Mouse (Mus musculus) testis, postnatal 14 days (tissue): ENCODE results near the gene Tmem204.
A peak's percentile ranks its signal among the peaks of the same experiment; 100 is the strongest.

Experiments
- DNase-seq: peaks from one replicate; pipeline ENCODE4 v3.0.0; 2021; ENCODE audit warnings: low spot score

Tmem204 gene

DNA sequence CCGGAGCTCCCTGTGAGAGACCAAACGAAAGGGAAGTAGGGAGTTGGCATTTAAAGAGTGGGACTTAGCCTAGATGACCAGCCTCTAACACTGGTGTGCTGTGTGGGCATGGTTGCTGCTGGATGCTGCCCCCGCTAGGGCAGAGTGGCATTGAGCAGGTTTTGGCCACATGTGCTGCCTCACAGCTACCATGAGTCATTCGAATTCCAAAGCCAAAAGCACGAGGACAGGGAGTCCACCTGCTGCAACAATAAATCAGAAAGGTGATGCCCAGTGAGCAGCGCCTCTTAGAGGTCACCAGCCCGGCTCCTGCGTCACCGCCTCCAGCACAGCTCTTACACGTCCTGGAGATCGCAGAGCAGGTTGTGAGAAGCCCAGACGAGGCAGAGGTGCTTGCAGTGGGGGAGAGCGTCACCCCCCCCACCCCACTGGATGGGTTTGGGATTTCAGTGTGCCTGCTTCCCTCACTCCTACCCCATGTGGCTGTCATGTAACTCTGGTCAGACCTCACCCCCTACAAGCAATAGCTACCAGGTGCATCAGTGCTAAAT lies 1.5 kb upstream of the Tmem204 start:
- DNase-seq: no peak

DNA sequence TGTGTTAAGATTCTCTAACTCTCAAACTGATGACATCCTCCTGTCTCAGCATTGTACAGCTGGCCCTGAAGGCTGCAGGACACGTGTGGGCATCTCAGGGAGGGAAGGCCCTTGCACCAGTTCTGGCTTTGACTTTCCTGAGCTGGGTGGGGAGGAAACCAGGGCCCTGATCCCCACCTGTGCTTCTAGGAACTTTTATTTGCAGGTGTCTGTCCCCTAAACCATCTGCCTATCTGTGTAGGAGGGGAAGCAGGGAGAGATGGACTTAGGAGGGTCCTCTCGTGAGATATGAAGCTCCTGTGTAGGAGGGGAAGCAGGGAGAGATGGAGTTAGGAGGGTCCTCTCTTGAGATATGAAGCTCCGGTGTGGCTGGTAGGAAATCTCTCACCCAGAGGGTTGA lies 504 bp downstream of the Tmem204 start:
- no peak for DNase-seq

DNA sequence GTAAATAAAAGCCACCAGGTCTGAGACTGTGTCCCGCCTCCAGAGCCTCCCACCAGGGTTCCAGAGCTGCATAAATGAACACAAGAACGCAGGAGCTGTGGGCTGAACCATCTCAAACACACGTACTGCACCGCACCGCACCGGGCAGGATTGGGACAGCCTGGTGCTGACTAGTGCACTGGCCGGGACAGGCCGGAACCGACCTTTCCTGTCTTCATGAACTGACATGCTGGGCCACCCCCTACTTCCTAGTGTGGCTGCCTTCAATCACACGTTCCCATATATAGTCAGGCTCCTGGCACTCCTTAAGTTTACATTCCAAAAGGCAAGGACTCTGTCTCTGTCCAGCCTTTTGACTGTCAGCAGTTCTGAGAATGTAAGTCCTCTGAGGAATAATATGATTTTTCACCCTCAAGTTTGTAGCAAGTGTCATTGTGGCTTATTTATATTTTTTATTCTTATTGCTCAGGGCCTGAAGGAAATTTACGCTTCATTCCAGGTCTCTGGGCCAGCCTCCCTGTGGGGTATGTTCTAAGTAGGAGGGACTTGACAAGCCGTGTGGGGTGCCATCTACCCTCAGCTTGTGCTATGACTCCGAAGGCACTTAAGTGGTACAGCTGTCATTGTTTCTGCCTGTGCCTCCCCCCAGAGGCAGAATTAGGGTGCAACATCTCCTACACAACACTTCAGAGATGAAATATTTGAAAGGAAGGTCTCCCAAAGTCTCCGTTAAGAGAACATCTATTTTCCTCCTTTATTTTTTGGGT lies 1.1 kb downstream of the Tmem204 start:
- no peak for DNase-seq

DNA sequence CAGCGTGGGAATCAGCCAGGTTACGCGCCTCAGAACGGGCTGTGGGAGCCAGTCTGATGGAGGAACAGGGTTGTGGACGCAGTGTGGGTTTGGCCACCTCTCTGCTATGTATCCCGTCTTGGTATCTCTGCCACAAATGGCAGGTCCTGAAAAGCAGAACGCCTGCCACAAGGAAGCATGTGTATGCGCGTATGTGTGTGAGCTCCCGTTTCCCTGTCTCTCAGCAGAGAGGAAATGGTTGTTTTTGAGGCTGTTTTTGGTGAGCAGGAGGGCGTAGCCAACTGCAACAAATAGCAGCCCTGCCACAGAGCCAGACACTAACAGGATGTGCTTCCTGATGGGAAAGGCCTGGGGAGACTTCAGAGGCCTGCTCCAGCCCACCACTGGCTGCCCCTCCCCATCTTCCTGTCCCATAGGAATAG lies 2.4 kb downstream of the Tmem204 start:
- DNase-seq: no peak

DNA sequence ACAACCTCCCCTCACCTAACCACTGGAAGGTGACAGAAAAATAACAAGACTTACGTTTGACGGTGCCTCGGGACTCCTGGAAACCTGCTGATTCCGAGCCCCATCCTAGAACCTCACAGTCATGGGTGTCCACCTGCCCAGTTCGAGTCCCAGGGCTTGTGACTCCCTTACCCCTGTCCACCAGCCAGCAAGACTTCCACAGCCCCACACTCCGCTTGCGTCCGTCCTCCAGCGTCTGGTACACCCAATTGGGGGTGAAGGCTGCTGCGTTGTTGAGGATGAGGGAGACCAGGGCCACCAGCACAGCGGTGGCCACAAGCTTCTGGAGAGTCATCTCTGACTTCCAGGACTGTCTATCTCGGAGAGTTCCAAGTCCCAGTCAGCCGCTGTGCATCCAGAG lies 3.2 kb downstream of the Tmem204 start:
- DNase-seq: no peak

DNA sequence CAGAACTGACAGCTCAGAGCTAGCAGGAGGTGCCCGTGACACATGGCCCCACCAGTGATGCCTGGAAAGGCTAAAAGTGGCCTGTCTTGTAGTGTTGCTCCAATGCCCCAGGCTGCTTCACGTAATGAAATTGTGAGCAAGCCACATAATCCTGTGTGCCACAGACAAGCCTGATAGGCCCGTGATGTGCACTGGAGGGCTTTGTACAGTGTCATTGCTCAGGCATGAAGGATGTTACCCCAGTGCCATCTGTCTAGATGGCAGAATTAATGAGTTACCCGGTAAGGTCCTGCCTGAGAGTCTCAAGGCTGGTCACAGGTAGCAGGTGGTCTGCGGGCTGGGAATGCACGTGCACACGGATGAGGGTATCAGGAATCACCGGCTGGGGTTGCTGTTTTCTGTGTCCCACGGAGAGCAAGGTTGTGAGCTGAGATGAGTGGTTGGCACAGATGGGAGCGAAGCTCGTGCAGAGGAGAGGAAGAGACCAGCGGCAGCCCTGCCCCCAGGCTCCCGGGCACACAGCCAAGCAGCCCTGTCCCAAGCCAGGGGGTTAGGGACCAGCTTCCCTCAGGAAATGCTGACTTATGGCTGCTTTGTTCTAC lies 5.5 kb downstream of the Tmem204 start:
- no peak for DNase-seq

DNA sequence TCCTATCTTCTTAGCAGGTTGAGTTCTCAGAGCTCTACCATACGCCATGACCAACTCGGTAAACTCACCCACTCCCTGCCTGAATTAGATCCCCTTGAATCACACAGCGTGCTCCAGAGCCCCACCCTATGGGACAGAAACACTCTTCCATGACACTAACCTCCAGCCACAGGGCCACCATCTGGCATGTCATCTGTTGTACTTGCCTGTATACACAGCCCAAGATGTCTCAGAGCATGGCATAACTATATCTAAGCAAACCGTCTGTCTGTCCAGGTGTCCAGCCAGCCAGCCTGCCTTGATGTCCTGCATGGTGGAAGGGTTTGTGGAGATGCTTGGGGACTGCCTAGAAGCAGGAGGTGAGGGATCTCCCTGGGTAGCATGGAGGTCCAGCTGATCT lies 6.5 kb downstream of the Tmem204 start:
- DNase-seq: no peak

DNA sequence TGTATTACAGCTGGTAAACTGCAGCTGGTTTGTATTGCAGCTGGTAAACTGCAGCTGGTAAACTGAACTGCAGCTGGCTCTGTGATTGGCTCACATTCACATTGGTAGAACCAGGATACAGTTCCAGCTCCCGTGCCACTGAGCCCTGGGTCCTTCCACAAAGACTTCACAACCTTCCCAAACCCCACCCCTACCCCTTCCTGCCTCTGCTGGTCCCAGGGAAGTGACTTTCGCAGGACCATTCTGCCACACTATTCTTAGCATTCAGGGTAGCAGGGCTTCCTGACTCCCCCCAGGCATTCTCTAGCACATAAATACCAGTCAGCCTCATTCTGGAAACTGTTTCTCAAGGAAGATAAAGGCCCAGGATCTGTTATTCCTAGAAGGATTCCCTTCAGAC lies 14.7 kb downstream of the Tmem204 start:
- DNase-seq: no peak

DNA sequence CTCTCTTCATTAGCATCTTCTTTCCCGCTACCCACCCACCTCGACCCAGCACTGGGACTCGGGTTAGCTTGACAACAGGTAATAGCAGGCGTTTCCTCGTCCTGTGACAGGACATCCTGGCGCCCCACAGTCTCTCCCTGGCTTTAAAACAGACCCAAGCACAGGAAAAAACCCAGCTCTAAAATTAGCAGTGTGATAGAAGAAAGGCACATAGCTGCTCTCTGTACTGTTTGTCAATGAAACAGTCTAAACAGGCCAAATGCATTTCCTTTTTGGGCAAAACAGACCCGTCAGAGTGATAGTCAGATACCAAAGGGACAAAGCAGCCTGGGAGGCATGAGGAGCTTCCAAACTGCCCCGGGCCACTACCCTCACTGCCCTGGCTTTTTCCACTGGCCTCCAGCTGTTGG lies 15.9 kb downstream of the Tmem204 start:
- DNase-seq: no peak

DNA sequence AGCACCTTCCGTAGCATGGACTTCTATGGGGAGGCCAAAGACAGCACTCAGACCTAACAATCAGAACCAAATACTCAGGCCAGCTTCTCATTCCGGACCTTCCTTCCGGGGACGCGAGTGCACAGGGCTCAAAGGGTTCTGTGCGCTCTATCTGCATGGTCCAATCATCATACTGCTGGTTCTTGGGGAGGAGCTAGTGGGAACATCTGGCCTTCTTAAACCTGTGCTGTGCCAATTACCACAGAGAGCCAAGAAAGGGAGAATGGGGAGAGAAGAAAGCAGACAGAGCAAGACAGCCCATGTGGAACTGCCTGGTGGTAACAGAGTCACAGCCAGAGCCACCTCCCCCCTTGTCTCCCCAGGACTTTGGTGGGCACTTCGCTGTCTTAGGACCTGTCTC lies 16.8 kb downstream of the Tmem204 start:
- no peak for DNase-seq

DNA sequence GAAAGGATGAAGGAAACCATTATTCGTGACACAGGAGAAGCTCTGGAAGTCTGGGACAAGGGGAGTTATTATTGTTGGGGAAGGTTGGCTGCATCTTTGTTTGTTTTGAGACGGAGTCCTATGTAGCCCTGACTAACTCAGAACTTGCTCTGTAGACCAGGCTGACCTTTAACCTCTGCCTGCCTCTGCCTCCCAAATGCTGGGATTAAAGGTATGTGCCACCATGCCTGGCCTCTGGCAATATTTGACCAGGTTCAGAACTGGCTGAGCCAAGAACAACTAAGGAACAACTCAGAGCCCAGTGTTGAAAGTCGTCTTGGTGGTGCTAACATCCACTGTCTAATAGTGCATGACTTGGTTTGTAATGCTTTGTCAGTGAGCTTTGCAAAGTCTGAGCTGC lies 18.2 kb downstream of the Tmem204 start:
- no peak for DNase-seq

DNA sequence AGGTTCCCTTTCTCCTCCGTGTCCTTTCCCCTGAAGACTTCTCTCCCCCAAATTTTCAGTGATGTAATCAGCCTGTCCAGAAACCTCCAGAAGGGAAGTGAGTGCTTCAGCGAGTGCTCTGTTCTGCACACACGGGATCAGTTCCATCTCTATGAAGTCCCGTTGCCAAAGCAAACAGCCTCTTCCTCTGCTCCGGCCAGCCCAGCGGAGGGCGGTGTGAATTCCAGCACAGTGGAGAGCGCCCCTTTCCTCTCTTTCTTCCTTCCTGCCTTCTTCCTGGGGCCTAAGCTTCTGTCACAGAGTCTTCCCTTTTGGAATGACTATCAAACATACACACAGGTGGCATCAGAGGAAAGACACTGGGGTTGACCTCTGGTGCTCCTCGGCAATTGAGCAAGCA lies 19.0 kb downstream of the Tmem204 start:
- no peak for DNase-seq

DNA sequence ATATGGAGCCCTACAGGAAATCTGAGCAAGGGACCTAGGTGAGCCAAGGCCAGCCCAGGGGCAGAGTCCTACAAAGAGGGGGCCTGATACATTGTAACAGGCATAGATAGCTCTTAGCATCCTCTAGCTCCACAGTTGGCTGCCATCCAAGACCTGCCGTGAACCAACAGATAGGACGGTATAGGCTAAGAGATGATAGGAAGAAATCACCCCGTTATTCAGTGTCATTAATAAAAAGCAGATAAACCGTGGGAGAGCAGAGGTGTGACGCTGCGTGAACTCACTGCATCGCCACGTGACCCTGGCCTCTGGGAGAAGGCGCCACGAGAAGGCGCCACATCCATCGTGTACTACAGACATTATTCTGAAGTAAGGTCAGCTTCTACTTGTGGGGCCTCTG lies 19.5 kb downstream of the Tmem204 start:
- peak; percentile 85 for DNase-seq

DNA sequence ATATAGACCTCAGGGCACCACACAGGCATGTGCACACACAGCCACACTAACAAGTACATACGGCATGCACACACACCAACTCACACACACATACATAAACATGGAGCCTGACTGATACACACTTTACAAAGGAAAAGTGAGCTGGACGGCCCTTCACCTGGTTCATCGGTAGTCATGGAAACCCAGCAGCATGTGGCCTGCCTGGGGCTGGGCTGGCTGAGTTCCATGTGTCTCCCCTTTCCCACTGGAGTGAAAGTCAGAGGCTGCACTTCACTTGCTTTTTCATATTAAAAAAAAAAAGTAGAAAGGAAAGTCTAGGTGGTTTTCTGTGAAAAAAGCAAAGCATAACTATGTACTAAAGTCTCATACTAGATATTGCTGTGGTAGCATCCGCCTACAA lies 20.1 kb downstream of the Tmem204 start:
- no peak for DNase-seq

DNA sequence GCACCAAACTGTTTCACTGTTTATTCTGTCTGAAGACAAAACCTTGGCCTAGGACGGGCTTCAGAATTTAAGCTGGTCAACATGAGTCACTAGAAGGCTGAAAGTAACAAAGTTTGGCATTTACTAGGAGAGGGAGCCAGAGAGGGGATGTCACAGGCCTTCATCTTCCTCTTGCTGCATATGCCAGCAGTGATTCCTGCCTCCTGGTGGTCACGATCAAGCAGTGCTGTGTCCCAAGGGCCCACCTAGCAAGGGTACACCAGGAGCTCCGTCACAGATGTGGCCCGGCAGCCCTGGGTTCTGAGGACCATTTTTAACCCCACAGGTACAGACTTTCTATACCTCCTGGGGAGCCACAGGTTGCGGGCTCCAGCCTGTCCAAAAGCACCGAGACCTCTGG lies 26.4 kb downstream of the Tmem204 start:
- DNase-seq: no peak

DNA sequence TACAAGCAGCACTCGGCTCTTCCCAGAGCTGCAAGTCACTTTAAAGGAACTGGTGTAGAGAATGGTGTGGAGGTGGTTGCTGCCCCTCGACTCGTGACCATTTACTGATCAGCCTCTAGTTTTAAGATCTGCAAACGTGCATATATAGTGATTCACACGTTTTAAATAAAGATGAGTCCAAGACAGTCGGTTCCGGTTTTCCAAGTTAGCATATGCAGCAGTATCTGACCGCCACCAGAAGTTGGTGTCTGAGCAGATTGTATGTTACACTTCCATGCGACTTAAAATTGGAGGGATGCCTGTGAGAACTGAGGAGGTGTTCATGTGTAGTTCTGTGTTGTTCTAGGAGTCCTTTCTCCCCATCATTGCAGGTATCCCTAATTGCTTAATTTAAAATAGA lies 30.1 kb downstream of the Tmem204 start:
- DNase-seq: no peak

DNA sequence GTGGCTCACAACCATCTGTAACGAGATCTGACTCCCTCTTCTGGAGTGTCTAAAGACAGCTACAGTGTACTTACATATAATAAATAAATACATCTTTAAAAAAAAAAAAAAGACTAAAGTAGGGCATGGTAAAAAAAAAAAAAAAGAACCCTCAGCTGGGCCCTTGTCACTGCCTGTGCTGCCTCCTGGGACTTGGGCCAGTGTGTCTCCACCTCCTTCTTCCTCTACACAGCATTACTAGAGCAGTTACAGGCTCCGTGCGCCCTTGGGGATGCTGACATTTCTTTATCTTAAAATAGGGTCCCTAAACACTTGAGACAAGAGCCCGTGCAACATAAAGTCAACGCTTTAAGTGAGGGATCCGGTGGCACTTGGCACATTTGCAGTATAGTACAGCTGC lies 36.2 kb downstream of the Tmem204 start:
- no peak for DNase-seq

DNA sequence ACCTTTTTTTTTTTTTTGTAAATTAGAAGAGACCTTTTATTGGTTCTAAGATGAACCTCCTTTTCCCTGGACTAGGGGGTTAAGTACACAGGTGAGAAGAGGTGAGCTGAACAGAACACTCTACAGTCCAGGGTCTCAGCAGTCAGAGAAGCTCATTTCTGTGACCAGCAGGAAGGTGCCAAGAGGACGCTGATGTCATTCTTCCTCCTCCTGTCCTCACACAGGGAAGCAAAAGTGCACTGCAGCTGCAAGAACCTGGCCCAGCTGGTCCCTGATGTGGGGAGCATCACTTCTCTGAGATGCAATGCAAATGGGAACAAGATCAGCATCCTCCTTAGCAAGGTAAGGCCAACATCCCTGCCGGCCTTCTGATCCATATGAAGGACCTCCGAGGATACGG lies 38.1 kb downstream of the Tmem204 start:
- DNase-seq: no peak

DNA sequence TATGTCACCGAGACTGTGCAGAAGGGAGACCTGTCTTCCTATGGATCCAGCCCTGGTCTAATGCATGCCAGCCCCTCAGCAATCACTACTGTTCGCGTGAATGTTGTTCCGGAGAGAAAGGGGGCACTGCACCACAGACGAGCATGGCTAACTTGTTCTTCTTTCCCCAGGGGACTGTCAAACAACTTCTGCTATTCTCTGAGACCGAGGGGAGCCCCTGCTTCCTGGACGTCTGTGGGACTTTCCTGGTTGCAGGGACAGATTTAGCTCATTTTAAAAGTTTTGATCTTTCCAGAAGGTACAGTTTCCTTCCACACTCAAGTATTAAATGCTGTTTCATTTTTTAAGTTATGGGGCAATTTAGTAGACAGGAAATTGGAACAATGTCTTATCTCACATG lies 38.5 kb downstream of the Tmem204 start:
- DNase-seq: no peak

DNA sequence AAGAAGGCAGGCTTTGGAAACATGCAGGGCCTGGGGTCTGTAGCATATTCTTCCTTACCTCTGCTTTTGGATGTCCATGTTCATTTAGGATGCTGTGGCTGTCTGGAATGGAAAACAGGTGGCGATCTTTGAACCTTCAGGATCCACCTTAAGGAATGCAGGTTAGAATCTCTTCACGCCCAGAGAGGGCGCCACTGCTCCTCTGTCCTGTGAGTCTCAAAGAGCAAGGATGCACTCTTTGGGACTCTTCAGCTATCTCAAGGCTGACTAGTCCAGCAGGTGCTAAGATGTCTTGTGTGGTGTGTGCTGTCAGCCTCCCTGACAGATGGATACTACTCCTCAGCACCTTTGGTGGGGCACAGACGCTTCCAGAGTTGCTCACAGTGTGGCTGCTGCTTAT lies 47.2 kb downstream of the Tmem204 start:
- no peak for DNase-seq

DNA sequence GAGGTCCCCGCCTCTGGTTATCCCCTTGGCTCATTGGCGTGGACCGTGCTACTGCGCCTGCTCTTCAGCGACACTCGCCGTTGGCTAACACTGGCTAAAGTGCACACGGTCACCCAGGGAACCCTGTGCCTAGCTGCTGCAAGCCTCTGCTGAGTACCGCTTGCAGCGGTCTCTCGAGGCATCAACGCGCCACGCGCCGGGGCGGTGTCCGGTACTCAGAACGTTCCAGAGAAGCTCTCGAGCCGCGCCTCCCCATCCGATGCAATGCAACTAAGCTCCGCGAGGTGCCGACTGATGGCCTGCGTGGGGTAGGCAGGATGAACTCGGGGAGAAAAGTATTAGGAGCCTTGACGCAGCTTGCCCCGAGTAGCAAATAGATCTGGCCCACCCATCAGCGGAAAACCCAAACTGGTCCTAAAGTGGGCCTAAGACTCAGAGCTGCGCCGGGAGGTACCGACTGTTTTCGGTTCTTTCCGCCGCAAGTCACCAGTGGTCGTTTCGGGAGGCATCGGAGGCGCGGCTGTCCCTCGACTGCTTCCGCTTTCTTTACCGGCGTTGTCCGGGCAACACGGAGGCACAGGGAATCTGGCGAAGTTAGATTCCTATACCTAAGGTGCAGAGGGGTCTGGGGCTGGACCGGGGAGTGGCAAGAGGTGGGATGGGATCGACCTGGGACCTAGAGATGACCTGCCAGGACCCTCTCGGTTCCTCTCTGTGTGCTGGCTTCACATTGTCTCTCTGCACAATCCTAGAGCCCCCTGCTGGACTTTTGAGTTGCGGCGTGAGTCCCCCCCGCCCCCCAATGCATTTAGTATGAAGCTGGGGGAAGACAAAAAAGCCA lies 66.9 kb downstream of the Tmem204 start:
- peak; percentile 85 for DNase-seq

DNA sequence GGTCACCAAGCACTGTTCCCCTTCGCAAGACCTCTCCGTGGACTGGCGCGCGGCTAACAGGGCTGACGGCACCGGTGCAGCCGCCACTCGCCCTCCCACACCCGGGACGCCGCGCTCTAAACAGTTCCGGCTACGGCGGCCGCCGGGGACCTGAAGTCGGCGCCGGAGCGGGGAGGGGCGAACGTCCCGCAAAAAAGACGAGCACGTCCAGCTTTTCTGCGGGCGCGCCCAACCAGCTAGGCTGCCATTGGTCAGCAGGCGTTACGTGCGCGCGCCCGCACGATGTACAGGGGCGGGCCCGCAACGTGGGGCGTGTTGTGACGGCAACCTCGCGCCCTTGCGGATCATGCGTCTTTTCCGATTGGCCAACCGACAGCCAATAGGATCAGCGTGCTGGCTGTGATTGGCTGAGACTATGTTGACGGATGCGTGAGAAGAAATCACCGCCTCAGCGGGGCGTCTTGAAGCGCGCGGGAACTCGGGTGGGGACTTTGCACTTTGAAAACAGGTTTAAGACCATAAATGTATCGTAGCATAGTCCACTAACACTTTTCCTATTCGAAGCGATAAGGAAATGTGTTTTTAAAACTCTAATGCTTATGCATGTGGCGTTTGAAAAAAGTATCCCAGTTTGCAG lies 67.6 kb downstream of the Tmem204 start, which contains the start of the genes Cramp1l and Ift140:
TSS of gene Cramp1l (minus strand) at position 134 of the 637 bp plus-strand sequence.
TSS of gene Ift140 (plus strand) at position 431 of the 637 bp plus-strand sequence.
- peak; percentile 100 for DNase-seq
